Mouse (Mus musculus): ENCODE measurements around the gene Mtx1.

Mtx1 gene

GRCm38 (mm10) chr3:89226900-89227299, at the start of gene Mtx1:
Gene Mtx1 (minus strand): TSS chr3:89227088.
- no peak for DNase-seq (ENCODE audit: extremely low spot score, low read depth, low spot score)

GRCm38 (mm10) chr3:89276061-89276460, 49.2 kb upstream of the Mtx1 start:
- no peak for DNase-seq (ENCODE audit: extremely low spot score, low read depth, low spot score)

DNA sequence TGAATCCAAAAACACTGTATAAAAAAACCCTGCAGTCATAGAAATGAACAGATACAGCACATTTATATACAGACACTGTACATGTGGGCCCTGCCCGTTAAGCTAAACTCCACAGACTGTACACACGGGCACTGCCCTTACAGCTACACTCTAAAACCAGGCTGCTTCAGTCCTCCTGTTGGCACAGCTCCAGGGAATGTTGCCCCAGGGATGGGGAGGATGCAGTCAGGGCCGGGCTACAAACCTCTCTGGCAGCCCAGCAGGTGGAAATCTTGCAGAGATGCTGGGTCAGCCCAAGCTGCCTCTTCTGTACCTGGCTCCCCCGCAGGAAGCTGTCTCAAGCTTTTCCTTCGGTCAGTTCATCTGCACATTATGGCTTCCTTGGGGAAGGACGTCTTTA, 44.9 kb upstream of the Mtx1 start:
- DNase-seq (ENCODE audit: extremely low spot score, low read depth, low spot score), result no peak

DNA sequence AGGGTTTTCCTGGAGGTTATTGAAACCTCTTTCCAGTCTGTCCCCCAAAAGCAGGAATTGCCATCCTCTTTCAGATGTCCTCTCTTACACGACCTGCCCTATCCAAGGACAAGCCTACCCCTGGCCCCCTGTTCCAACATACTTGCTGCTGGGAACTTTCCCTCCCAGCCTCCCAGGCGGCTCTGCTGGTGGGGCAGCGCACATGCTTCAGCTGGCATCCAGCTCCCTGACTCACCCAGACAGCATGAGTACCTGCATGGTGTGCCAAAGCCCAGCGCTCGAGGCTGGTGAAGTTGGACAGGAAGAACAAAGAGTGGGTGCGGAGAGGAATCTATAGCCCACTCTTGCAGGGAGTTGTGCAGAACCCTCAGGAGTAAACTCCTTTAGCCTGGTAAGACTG, 44.0 kb upstream of the Mtx1 start:
- no peak for DNase-seq (ENCODE audit: extremely low spot score, low read depth, low spot score)

DNA sequence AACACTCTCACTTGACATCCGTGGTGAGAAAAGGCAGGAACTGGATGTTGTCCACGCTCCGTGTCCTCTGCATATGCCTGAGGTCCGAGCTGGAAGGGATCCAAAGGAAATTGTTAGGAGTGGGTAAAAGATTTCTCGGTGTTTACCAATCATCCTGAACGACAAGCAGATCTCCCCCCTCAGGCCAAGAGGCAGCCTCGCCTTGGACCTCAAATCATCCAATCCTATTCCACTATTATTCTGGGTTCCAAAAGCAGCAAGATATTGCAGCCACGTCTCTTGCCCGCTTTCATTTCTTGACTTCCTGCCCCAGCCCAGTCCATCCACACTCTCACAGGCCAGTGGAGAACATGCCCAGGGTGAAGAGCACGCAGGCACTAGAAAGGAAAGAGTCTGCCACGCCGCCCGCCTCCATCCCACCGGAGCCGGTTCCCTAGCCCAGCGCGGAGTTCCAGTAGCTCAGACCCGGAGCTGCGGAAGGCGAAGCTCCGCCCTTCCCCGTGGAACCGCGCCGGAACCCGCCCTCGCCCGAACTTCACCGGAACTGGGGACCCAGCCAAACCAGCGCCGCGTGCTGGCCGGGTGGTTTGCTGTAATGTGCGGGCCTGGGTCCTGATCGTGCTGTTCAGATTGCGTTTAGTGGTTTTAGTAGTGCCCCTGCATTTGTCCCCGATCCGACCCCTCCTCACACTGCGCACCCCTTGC, 43.3 kb upstream of the Mtx1 start, which contains the start of gene Slc50a1:
Gene Slc50a1 (minus strand): TSS at position 520 of the 705 bp plus-strand sequence.
- no peak for DNase-seq (ENCODE audit: extremely low spot score, low read depth, low spot score)

- DNase-seq (ENCODE audit: extremely low spot score, low read depth, low spot score), result no peak
These were observed 42.0 kb upstream of the Mtx1 start for GRCm38 (mm10) chr3:89268916-89269315.

GRCm38 (mm10) chr3:89266439-89266893, 39.6 kb upstream of the Mtx1 start:
- DNase-seq (ENCODE audit: extremely low spot score, low read depth, low spot score), result no peak

DNA sequence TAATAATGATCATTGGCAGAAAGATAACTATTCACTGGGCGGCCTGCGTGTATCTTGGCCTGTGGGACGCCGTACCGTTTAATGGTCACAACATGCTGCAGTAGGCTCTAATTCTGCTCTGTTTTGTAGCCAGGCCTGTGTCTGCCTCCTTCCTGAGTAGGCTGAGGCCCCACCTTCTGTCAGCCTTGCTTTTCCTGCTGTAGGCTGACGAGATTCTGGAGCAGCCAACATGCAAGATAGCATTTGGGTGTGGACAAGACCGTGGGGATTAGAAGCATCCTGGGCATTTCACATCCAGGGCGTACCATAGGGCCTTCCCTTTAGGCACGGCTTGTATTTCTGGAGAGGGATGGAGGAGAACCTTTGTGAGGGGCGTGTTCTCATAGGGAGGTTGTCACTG, 35.5 kb upstream of the Mtx1 start:
- DNase-seq (ENCODE audit: extremely low spot score, low read depth, low spot score), result no peak

- DNase-seq (ENCODE audit: extremely low spot score, low read depth, low spot score), result no peak
These were observed 33.3 kb upstream of the Mtx1 start for GRCm38 (mm10) chr3:89260211-89260610.

- DNase-seq (ENCODE audit: extremely low spot score, low read depth, low spot score), result no peak
These were observed 32.2 kb upstream of the Mtx1 start, which contains the start of gene Dpm3 for GRCm38 (mm10) chr3:89259076-89259475. Gene Dpm3 (plus strand): TSS chr3:89259358.

DNA sequence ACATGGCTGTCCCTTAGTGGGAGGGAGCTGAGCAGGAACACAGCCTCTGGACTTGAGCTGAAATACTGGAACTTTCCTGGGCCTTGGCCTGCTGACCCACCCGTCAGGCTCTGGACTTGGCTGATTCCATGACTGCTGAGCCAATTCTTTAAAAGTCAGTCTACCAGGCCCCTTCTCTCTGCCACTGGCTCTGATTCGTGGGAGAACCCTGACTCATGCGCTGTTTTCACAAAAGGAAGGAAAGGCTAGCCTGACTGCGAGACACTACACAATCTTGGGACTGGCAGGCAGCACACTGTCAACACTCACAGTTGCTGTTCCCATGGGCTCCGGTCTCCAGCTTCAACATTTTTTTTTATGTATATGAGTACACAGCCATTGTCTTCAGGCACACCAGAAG, 29.3 kb upstream of the Mtx1 start:
- no peak for DNase-seq (ENCODE audit: extremely low spot score, low read depth, low spot score)

- DNase-seq (ENCODE audit: extremely low spot score, low read depth, low spot score), result no peak
These were observed 28.1 kb upstream of the Mtx1 start for GRCm38 (mm10) chr3:89254994-89255393.

DNA sequence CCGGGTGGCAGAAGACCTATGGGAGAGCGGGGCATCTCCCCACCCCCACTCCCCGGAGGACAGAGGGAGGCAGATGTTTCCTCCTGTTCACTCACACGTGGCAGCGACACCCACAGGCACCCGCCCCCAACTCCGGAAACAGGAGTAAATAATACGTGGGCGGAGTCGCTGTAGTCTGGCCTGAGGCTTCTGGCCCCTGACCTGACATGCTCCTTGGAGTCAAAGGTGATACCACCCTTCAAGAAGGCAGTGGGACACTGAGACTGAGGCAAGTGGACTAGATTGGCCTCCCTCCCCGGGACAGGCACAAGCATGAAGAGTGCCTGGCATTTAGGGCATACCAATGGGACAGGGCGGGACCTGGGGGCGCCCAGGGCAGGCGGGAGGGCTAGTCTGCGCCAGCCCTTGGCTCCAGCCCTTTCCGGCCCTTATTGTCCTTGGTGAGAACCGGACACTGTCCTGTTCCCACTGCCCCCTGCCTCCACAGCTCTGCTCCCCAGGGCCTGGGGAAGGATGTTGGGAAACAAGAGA, 24.5 kb upstream of the Mtx1 start:
- no peak for DNase-seq (ENCODE audit: extremely low spot score, low read depth, low spot score)

- no peak for DNase-seq (ENCODE audit: extremely low spot score, low read depth, low spot score)
These were observed 23.6 kb upstream of the Mtx1 start for GRCm38 (mm10) chr3:89250435-89251040.

DNA sequence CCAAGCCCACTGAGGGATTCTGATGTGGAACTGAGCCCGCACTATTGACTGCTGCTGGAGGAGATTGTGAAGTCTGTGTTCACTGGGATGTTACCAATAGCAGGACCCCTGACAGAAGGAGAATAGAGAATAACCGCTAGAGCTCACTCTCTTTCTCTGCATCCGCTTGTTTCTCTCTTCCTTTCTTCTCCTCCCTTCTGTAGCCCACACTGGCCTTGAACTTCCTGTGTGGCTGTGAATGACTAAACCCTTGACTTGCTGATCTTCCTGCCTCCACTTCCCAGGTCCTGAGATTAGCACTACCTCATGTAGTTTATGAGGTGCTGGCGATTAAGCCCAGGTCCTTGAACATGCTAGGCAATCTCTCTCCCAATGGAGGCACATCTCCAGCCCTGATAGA, 20.6 kb upstream of the Mtx1 start:
- no peak for DNase-seq (ENCODE audit: extremely low spot score, low read depth, low spot score)

GRCm38 (mm10) chr3:89246261-89247100, 19.6 kb upstream of the Mtx1 start, which contains the start of gene Trim46:
Gene Trim46 (minus strand): TSS chr3:89246309.
- DNase-seq (ENCODE audit: extremely low spot score, low read depth, low spot score), result no peak

- DNase-seq (ENCODE audit: extremely low spot score, low read depth, low spot score), result no peak
These were observed 18.8 kb upstream of the Mtx1 start, which contains the start of gene Krtcap2 for GRCm38 (mm10) chr3:89245688-89246171. Gene Krtcap2 (plus strand): TSS chr3:89245966.

DNA sequence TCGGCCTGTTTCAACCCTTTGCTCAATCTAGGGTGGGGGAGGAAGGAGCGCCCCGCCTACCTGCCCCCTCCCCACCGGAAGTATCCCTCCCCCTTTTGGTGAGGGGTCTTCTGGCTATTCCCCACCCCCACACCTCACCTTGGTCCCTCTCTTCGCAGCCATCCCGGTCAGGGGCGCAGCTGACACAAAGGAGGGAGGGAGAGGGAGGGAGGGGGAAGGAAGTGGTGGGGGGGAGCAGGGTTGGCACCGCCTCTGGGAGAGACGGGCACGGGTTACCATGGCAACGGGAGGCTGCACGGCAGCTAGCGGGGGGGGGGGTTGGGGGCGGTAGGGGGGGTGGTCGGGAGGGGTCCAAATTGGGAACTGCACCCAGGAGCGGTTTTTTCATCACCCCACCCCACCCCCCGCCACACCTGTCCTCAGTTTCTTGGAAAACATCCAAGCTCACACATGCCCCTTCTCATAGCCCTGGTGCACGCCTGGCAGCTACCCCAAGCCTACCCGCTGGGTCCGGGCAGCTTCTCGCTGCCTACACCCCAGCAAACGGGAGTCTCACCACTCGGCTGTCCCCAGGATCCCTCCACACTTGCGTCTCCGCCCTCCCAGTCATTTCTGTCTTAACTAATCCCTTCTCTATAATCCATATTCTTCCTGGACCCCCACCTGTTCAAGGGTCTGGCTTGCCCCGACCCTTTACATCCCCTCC, 18.2 kb upstream of the Mtx1 start:
- no peak for DNase-seq (ENCODE audit: extremely low spot score, low read depth, low spot score)

DNA sequence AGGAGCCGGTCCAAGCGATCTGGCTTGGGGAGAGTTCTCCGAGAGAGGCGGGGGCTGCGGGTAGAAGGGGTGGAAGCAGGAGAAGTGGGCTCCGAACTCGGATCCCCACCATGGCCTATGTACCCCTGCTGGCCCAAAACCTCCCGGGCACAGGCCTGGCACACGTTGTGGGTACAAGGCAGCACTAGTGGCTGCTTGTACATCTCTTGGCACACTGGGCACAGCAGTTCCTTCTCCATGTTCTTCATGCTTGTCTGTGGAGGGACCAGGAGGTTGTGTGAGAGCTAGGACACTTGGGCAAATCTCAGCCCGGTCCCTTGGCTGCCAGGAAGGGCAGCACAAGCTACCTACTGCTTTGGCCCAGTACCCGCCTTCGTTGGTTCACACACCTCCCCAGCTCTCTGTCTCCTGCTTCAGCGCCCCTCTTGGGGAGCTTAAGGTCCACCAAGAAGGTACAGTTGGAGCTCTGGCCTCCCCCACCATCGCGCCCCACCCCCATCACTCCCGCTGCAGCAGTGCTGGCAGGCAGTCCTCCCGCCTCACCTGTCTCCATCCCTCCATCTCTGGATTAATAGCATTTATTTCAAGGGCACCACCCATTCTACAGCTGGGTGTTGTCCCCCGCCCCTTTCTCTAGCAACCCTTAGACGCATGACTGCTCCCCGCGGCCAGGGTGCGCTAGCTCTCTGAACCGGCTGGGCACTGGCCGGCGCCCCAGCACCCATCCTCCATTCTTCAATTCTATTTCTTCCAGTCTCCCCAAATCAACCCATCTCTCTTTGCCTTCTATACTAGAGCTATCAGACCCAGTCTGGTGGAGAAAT, 17.5 kb upstream of the Mtx1 start:
- DNase-seq (ENCODE audit: extremely low spot score, low read depth, low spot score), result no peak

DNA sequence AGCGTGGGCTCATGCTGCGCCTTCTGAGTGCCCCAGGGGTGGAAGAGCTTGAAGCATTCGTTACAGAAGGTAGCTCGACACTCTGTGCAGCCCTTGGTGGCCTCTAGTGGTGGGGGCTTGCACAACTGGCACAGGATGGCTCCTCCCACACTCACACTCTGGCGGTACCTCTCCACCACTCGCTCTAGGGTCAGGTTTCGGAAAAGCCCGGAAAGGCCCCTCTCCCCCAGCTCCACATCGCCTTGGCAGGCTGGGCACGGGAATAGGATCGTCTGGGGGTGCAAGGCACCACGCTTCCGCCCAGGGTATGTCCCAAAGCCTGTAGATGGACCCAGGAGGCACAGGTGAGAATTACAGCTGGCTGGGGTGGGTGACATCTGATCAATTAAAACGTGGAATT, 16.7 kb upstream of the Mtx1 start:
- DNase-seq (ENCODE audit: extremely low spot score, low read depth, low spot score), result no peak
